Mouse (Mus musculus) gastrocnemius, postnatal 25 days (tissue): ENCODE data around the gene Plekha1. TPM values are rescaled to one million over a fixed set of nuclear protein-coding genes. Genes with fewer than 3 reads are reported as not detected.

ENCODE experiments used
- DNase-seq: peaks from one replicate; pipeline ENCODE4 v3.0.0; 2022
- total RNA-seq, 2 experiments: library from RNA; stranded (reverse); gene quantifications; 1 replicate in 1 of 2; 2 replicates in 1 of 2; pipeline ENCODE4 v1.2.3; 2021

Gene Plekha1
- total RNA-seq, 2 experiments from 2014 or later = 22.8 to 23.2 TPM

GRCm38 (mm10) chr7:130859926-130860325 lies 5.6 kb upstream of the Plekha1 start:
- DNase-seq = no peak

GRCm38 (mm10) chr7:130860721-130861142 lies 4.8 kb upstream of the Plekha1 start:
- DNase-seq = no peak

- no peak for DNase-seq
Measured at GRCm38 (mm10) chr7:130862501-130862900, 3.1 kb upstream of the Plekha1 start.

DNA sequence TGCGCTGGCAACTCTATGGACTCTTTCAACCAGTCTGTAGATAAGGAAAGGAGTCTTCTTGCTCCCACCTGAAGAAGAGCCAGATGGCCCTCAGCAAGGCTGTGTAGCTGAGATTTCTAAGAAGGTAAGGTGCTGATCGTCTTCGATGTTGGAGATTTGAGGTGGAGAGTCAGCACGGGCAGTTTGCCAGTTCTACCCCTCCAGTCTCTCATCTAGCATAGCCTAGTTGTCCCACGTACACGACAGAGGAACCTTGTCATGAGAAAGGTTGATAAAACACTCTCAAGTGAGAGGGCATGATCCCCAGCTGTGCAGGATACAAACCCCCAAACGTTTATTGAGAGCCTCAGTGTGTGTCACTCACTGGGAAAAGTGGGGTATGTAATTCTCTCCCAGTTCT lies 845 bp upstream of the Plekha1 start:
- DNase-seq = no peak

DNA sequence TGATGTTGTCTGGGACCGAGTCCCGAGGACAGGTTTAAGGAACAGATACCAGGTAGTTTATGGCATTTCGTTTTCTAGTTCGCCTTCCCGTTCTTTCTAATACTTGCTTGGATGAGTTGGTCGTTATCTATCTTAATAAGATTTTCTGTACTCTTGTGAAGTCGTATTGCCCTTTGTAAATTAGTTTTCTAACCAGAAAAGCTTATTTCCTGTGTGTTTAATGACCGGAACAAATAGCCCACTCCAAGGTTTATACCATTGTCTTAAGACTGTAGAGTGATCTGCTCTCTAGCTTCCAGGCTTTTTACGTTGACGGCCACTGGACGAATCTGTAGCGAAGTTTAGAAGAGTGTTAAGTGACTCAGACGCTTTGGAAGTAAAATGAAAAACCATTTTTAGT lies 1.1 kb downstream of the Plekha1 start:
- no peak for DNase-seq

DNA sequence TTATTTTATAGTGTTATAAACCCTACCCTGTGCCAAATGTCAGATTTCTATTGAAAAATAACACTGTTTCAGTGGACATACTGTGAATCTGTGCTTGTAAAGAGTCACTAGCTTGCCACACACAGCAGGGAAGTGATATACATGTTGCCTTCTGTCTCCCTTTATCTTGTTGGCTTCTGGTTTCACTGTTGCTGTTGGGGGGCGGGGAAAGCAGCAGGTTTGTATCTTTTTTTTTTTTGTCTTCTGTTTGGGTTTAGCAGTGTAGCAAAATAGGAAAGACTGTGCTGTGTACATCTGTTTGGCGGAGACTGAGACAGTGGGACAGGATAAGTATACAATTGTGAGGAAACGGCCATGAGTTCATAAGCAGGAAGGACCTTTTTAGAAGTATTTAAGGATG lies 1.7 kb downstream of the Plekha1 start:
- no peak for DNase-seq

GRCm38 (mm10) chr7:130884161-130884560 lies 18.6 kb downstream of the Plekha1 start:
- no peak for DNase-seq

- no peak for DNase-seq
Measured at GRCm38 (mm10) chr7:130886246-130886645, 20.7 kb downstream of the Plekha1 start.

DNA sequence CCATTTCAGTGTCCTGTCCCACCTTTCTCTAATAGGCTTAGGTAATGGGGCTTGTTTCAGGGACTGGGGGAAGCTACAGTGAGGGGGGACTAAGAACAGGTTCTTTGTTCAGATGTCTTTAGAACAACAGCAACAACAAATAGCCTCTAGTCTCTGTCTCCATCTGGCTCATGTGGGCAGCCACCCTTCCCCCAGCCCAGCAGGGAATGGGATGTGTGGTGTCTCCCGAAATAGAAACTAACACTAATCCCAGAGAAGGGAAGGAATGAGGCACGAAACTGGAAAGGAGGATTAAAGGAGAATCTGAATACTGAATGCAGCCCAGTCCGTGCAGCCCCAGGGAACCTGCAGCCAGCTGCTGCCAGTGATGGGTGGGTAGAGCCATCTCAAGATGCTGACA lies 22.4 kb downstream of the Plekha1 start:
- no peak for DNase-seq

DNA sequence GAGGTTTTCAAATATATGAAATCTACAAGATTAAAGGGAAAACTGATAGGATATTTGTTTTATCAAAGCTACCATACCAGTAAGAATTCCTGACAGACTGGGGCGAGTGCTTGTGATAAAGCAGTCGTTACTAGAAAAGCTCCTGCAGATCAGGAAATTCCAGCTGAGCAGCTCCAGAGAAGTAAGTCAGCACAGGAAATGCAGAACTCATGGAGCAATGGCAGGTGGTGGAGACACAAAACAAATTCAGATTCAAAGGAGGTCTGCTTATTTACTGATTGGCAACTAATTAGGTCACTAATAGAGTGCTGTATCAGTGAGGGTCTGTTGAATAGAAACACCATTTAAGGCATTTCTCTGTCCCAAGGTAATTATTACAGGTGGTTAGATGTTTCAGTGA lies 25.3 kb downstream of the Plekha1 start:
- DNase-seq = no peak

- peak; percentile 14 for DNase-seq
Measured at GRCm38 (mm10) chr7:130892973-130893372, 27.4 kb downstream of the Plekha1 start.

DNA sequence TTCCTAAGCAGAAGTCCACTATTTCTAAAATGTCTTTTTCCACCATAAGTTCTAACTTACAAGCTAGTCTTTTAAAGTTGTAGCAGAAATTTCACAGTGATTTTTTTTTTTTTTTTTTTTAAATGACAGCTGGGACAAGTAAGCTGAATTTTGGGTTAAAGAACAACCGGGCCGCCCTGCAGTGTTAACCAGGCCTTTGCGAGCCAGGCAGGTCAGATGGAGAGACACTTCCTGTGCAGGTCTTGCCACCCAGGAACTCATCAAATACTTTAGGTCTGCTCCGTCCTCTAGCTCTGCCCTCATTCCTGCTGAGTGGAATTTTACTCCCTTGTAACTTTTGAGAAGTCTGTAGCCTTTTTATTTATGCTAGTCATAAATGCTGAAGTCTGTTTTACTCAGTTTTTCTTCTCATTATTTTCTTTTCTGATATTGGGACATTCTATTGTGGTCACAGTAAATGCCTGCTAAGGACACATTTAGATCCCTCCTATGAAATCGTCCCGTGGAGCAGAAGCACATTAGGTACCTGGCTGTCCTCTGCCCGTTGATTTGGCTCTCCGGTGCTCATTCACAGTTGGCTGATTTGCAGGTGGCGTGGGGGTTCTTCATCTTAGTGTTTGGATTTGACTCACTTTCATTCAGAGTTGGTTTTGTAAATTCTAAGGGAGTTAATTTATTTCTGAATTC lies 29.5 kb downstream of the Plekha1 start:
- no peak for DNase-seq

DNA sequence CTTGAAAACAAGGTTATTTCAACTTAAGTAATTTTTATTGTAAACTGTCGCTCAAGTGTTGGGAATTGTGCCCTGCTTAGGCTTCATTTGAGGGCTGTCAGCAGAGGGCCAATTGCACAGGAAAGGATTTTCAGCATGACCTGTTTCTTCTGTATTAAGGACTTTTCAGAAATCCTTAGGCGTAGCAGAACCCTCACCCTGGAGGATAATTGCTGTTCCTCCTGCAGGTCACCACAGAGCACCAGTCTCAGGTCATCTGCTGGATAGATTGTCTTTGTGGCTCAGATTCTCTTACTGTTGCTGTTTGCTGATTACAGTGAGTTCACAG lies 30.0 kb downstream of the Plekha1 start:
- no peak for DNase-seq

GRCm38 (mm10) chr7:130896064-130896463 lies 30.5 kb downstream of the Plekha1 start:
- DNase-seq = no peak

- no peak for DNase-seq
Measured at GRCm38 (mm10) chr7:130897201-130897600, 31.6 kb downstream of the Plekha1 start.

DNA sequence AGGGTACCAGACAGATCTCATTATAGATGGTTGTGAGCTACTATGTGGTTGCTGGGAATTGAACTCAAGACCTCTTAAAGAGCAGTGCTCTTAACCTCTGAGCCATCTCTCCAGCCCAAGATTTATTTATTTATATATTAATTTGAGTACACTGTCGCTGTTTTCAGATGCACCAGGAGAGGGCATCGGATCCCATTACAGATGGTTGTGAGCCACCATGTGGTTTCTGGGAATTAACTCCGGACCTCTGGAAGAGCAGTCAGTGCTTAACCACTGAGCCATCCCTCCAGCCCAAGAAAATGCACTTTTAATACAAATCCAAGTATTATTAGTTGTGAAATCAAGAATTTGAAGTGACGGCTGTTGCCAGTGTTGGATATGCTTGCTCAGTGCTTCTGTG lies 32.8 kb downstream of the Plekha1 start:
- no peak for DNase-seq

DNA sequence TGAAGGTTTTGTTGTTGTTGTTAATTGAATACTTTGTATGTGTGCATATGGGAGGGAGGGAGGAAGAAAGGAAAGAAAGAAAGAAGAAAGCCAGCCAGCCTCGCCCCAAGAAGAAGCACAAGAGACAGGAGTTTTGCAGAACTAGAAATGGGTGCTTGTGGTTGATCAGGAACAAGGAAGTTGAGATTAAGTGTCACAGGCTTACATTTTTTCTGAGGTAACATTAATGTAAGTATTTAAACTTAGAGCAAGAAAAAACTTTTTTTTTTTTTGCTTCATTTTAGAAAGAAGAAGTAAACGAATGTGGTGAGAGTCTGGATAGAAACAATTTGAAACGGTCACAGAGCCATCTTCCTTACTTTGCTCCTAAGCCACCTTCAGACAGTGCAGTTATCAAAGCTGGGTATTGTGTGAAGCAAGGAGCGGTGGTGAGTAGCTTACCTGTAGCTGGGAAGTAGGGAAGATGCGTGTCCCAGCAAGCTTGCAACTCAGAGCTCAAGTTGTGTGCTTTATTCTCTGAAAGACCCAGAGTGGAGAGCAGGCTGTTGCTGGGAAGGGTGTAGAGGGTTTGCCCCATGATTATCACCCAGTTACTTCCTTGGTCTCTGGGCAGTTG lies 34.8 kb downstream of the Plekha1 start:
- DNase-seq = no peak

DNA sequence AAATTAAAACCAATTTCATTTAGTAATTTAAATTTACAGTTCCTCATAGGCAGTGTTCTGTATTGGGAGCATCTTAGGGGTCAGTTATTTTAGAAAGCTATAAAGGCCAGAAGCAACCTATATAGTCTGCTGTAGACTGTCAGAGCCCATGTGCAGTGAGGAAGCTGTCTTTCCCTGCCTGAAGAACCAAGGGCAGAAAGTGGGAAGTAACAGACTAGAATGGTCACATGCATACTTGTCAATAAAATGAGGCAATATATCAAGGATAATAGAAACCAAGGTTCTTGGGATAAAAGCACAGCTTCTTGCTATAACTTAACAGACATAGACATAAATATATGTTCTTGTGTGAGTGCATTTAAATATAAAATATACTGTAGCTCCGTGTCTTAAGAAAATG lies 37.4 kb downstream of the Plekha1 start:
- no peak for DNase-seq

- no peak for DNase-seq
Measured at GRCm38 (mm10) chr7:130903505-130904074, 38.0 kb downstream of the Plekha1 start.

GRCm38 (mm10) chr7:130904571-130905365 lies 39.2 kb downstream of the Plekha1 start:
- no peak for DNase-seq

DNA sequence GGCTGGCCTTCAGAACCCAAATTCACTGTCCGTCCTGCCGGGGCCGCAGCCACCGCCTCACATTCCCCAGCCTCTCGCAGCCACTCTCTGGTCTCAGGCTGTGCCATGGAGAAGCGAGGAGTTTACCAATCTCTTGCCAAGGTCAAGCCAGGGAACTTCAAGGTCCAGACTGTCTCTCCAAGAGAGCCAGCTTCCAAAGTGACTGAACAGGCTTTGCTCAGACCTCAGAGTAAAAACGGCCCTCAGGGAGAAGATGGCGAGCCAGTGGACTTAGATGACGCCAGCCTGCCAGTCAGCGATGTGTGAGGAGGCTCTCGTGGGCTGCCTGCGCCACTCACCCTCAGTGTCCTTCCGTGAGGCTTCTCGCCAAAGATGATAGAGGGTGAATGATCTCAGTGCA lies 45.3 kb downstream of the Plekha1 start:
- no peak for DNase-seq

GRCm38 (mm10) chr7:130914693-130915363 lies 49.3 kb downstream of the Plekha1 start:
- DNase-seq = no peak

- DNase-seq = no peak
Measured at GRCm38 (mm10) chr7:130918260-130918659, 52.7 kb downstream of the Plekha1 start.
